Mouse (Mus musculus) testis, adult 2 months (tissue): ENCODE data around the gene Cnot11.

Experiments used
- CTCF ChIP-seq: fragments of 200-500 bp; IDR thresholded peaks from 2 replicates; pipeline ENCODE4 v1.5.1; 2012; ENCODE audit warnings: low read depth, mild to moderate bottlenecking, inconsistent platforms, low read length, moderate library complexity; ENCODE audit not compliant: control insufficient read depth, insufficient read depth, insufficient replicate concordance
- POLR2A ChIP-seq: fragments of 200-500 bp; IDR thresholded peaks from 2 replicates; pipeline ENCODE4 v1.6.1; 2012; ENCODE audit warnings: low read depth, mild to moderate bottlenecking, inconsistent platforms, low read length, moderate library complexity; ENCODE audit not compliant: control insufficient read depth

GRCm38 (mm10) chr1:39583173-39583572, 48.4 kb downstream of the Cnot11 start:
- TF ChIP-seq POLR2A (no peak), CTCF (no peak)
